In the genomic region with DNA sequence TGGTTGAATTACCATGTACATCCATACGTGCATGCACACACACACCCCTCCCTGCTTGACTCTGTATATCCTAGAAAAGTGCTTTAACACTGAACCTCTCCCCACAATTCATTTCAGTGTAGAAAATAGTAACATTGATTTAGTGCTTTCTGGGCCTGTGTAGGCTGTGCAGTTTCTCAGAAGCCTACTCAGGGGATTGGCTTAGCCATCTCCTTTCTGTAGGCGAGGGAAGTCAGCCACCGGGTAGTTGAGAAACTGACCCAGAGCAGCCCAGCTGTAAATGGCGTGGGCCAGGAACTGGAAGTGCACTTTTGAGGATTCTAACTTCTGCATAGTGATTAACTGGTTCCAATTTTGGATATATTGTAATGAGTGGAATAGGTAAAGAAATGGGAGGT, we compare ENCODE assay signal across 12 mouse cellular contexts. TPM values are rescaled to one million over a fixed set of nuclear protein-coding genes. Genes with fewer than 3 reads are reported as not detected.
DNase-seq lines count a peak whose midpoint lies in the region; ATAC-seq and TF ChIP-seq lines count a peak whose summit lies in the region.
"Had no signal": no experiment of that assay in that cellular context is flagged by ENCODE, and none has a peak within 500 bp of the region (broad histone marks: within the 10 kb centered on the region; RNA-seq: fewer than 3 reads in every experiment).

No protein-coding gene starts in this region.

- no peak overlapping the region for H3K4me2 ChIP-seq in heart, embryonic 15.5 days
- no peak overlapping the region for H3K4me2 ChIP-seq in lung, postnatal 0 days (replicated peaks; ENCODE audit: low read depth, low read length)
- H3K4me2 ChIP-seq in stomach, postnatal 0 days (replicated peaks; ENCODE audit: low read depth) = no peak overlapping the region
- H3K4me2 ChIP-seq: hindbrain, embryonic 14.5 days; midbrain, embryonic 11.5 days had no signal

- WGBS in heart, embryonic 15.5 days = 71% methylated on average over 4 of the region's 4 CpGs
- 75% methylated on average over 4 of the region's 4 CpGs for WGBS in heart, embryonic 10.5 days
- WGBS in lung, postnatal 0 days = 62% methylated on average over 4 of the region's 4 CpGs
- 73% methylated on average over 4 of the region's 4 CpGs for WGBS in stomach, postnatal 0 days

- no peaks in the 10 kb centered on the region for H3K9me3 ChIP-seq in heart, embryonic 15.5 days (replicated peaks)
- no peaks in the 10 kb centered on the region for H3K9me3 ChIP-seq in heart, embryonic 10.5 days
- H3K9me3 ChIP-seq in lung, postnatal 0 days (ENCODE audit: low read length) = no peaks in the 10 kb centered on the region
- H3K9me3 ChIP-seq in stomach, postnatal 0 days (ENCODE audit: control insufficient read depth, low read length) = no peaks in the 10 kb centered on the region

- peaks cover 14% of the 10 kb centered on the region for H3K36me3 ChIP-seq in heart, embryonic 15.5 days
- H3K36me3 ChIP-seq in heart, embryonic 10.5 days = peaks cover 17% of the 10 kb centered on the region
- H3K36me3 ChIP-seq in lung, postnatal 0 days (ENCODE audit: insufficient read depth, low read length) = peaks cover 11% of the 10 kb centered on the region; the same call in 1 of the 2 replicates
- H3K36me3 ChIP-seq in stomach, postnatal 0 days (ENCODE audit: control insufficient read depth, insufficient read depth, low read length) = peaks cover 8% of the 10 kb centered on the region; the same call in 1 of the 2 replicates

- peak overlapping the region; percentile 42; the same call in 1 of the 2 replicates for H3K27ac ChIP-seq in heart, embryonic 15.5 days
- no peak overlapping the region for H3K27ac ChIP-seq in heart, embryonic 10.5 days
- H3K27ac ChIP-seq in lung, postnatal 0 days (ENCODE audit: low read length) = peak overlapping the region; percentile 26; the same call in 1 of the 2 replicates
- H3K27ac ChIP-seq in stomach, postnatal 0 days (replicated peaks) = 0 out of 2 replicates have a peak overlapping the region, but pooled peaks have one; percentile 35
- H3K27ac ChIP-seq: hindbrain, embryonic 14.5 days had no signal

- no peak for TF ChIP-seq CTCF in lung, postnatal 0 days (IDR thresholded peaks at IDR 0.05)
- TF ChIP-seq CTCF in stomach, postnatal 0 days (IDR thresholded peaks at IDR 0.05; ENCODE audit: low read depth) = no peak

- H3K27me3 ChIP-seq in heart, embryonic 15.5 days = no peaks in the 10 kb centered on the region
- H3K27me3 ChIP-seq in heart, embryonic 10.5 days (ENCODE audit: insufficient read depth, poor library complexity, severe bottlenecking) = no peaks in the 10 kb centered on the region
- H3K27me3 ChIP-seq in lung, postnatal 0 days (replicated peaks; ENCODE audit: insufficient read depth, low read length) = no peaks in the 10 kb centered on the region
- no peaks in the 10 kb centered on the region for H3K27me3 ChIP-seq in stomach, postnatal 0 days (ENCODE audit: control insufficient read depth, insufficient read depth, low read length)

- H3K4me3 ChIP-seq in heart, embryonic 15.5 days = no peak overlapping the region
- no peak overlapping the region for H3K4me3 ChIP-seq in heart, embryonic 10.5 days
- H3K4me3 ChIP-seq in lung, postnatal 0 days (ENCODE audit: low read depth, low read length) = no peak overlapping the region
- no peak overlapping the region for H3K4me3 ChIP-seq in stomach, postnatal 0 days (ENCODE audit: low read depth, low read length)

- DNase-seq in heart, embryonic 10.5 days (ENCODE audit: low spot score) = no peak
- no peak for DNase-seq in lung, postnatal 0 days (ENCODE audit: low spot score)
- DNase-seq in lung, postnatal 10 days = no peak
- no peak for DNase-seq in stomach, postnatal 0 days (ENCODE audit: low spot score)
- no peak for DNase-seq in urinary bladder, adult 18-20 months (ENCODE audit: low spot score in 2 of 2)
- DNase-seq: cerebellum, adult 11-12 months; forebrain, postnatal 0 days; right cerebral cortex, postnatal 25 days had no signal

- H3K9ac ChIP-seq in heart, embryonic 15.5 days = no peak overlapping the region
- H3K9ac ChIP-seq in lung, postnatal 0 days (replicated peaks; ENCODE audit: low read depth) = no peak overlapping the region
- no peak overlapping the region for H3K9ac ChIP-seq in stomach, postnatal 0 days (ENCODE audit: low read length)
- H3K9ac ChIP-seq: forebrain, postnatal 0 days; hindbrain, embryonic 14.5 days had no signal

- H3K4me1 ChIP-seq in heart, embryonic 15.5 days (replicated peaks) = peaks cover 25% of the 10 kb centered on the region
- H3K4me1 ChIP-seq in heart, embryonic 10.5 days = peaks cover 15% of the 10 kb centered on the region
- no peaks in the 10 kb centered on the region for H3K4me1 ChIP-seq in lung, postnatal 0 days (ENCODE audit: insufficient read depth, low read depth, low read length)
- H3K4me1 ChIP-seq in stomach, postnatal 0 days (replicated peaks; ENCODE audit: control insufficient read depth, insufficient read depth) = 0 out of 2 replicates have a peak, but pooled peaks cover 2% of the 10 kb centered on the region

- no peak for ATAC-seq in heart, embryonic 15.5 days (replicated peaks; ENCODE audit: insufficient number of reproducible peaks, insufficient read depth, low FRiP score, low read depth)
- ATAC-seq in lung, postnatal 0 days = 0 out of 2 replicates have a peak, but pooled peaks have one; percentile 28
- ATAC-seq in inflammation-experienced regulatory T-cells, adult 6 months = peak; percentile 7
- no peak for ATAC-seq in stomach, postnatal 0 days (ENCODE audit: low FRiP score, low TSS enrichment)
- ATAC-seq: forebrain, postnatal 0 days had no signal

- TF ChIP-seq EP300 in lung, postnatal 0 days (IDR thresholded peaks at IDR 0.05) = no peak
- no peak for TF ChIP-seq EP300 in stomach, postnatal 0 days (optimal IDR thresholded peaks at IDR 0.05)

RNA-seq across cellular contexts. Expression of a gene that starts 9.7 kb away (rescaled TPM):
- polyA plus RNA-seq in heart, embryonic 15.5 days (2015; fragmentation: Nextera tagmentation; extraction: Ambion mirVana) = 54.1 and 61.2 TPM in 2 replicates
- polyA plus RNA-seq in heart, embryonic 10.5 days (2016; fragmentation: Nextera tagmentation; extraction: Ambion mirVana) = 39.6 and 41.3 TPM in 2 replicates
- polyA plus RNA-seq in lung, postnatal 0 days (2015; fragmentation: Nextera tagmentation; extraction: Ambion mirVana) = 247 and 292 TPM in 2 replicates
- polyA plus RNA-seq in inflammation-experienced regulatory T-cells, adult 6 months (2017; shearing (Covaris generic)) = 1 to 10 TPM in 2 of 3 experiments, under 1 TPM in 1; 0.94 to 5.9 (median 1.2) TPM
- 126 and 137 TPM in 2 replicates for polyA plus RNA-seq in stomach, postnatal 0 days (2015; fragmentation: Nextera tagmentation; extraction: Ambion mirVana)

Comparison
In these comparisons a context has a peak if more than half of its experiments do, and no peak if none do; other contexts are left out.
1. ATAC-seq: peak in lung, postnatal 0 days (single experiment) and inflammation-experienced regulatory T-cells, adult 6 months (single experiment); none in heart, embryonic 15.5 days (single experiment) and stomach, postnatal 0 days (single experiment).